Mouse (Mus musculus): ENCODE measurements at regions not wholly inside any gene's neighbourhood (a gene's known extent, or its start where the extent isn't known, plus 50 kb on each side); places are given as distances from the start of the nearest gene placed in this dataset.

DNA sequence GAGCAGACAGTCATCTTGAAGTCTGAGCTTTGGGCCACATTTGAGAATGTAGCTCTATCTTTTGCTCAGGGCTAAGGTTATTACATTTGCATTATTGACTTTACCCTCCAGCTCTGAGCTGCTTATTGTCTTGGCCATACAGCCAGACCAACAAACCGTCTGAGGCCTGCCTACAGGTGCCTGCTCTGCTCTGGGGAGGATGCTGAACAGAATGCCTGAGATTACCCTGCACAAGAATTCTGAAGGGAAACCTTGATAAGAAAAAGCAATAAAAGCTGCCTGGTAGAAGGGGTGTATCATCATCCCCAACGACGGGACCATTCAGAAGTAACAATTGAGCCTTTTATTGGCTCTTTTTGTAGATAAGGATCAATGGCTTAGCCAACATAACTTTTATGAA, 119.9 kb downstream of the 1700020N01Rik start:
- Histone ChIP-seq H3ac (ENCODE audit: control insufficient read depth, insufficient read length) (no peak overlapping the region), H3K79me2 (ENCODE audit: control insufficient read depth, insufficient read depth) (no peaks in the 10 kb centered on the region), H3K4me2 (ENCODE audit: low read depth) (no peak overlapping the region), H3K4me3 (no peak overlapping the region), H3K36me3 (ENCODE audit: control insufficient read depth, insufficient read depth) (no peaks in the 10 kb centered on the region), H3K27me3 (ENCODE audit: control insufficient read depth, insufficient read depth, insufficient read length) (no peaks in the 10 kb centered on the region)
- no peak for TF ChIP-seq MYOD1 (IDR thresholded peaks at IDR 0.05; ENCODE audit: control insufficient read depth in 1 of 3, insufficient read length in 2 of 3, low read depth in 2 of 3)
- no peak for TF ChIP-seq TCF12 (IDR thresholded peaks at IDR 0.05; ENCODE audit: insufficient read depth, poor library complexity, severe bottlenecking)
- TF ChIP-seq TCF3 (IDR thresholded peaks at IDR 0.05; ENCODE audit: insufficient read length, low read depth): no peak

DNA sequence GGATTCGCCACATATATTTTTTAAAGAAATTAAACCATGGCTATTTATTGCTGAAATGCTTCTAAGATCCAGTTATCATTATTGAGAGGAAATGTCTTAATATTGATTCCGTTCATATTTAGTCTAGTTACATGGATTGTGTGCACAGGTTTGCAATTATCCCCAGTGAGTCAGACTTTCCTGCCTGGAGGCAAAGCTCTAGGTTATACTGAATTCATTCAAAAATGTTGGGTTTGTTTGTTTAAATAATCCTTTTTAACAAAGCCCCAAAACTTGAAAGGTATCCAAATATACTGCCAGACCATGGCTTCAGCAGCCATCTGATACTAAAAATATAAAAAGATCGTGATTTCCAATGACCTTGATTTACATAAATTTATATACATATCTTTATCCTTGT, 122.5 kb downstream of the 1700020N01Rik start:
- Histone ChIP-seq H3K4me2 (ENCODE audit: low read depth) (no peak overlapping the region), H3K36me3 (ENCODE audit: control insufficient read depth, insufficient read depth) (no peaks in the 10 kb centered on the region), H3K4me3 (no peak overlapping the region), H3ac (ENCODE audit: control insufficient read depth, insufficient read length) (no peak overlapping the region), H3K27me3 (ENCODE audit: control insufficient read depth, insufficient read depth, insufficient read length) (no peaks in the 10 kb centered on the region), H3K79me2 (ENCODE audit: control insufficient read depth, insufficient read depth) (no peaks in the 10 kb centered on the region)
- TF ChIP-seq POLR2AphosphoS2 (IDR thresholded peaks at IDR 0.05; ENCODE audit: insufficient read length, low read depth) (no peak), USF1 (IDR thresholded peaks at IDR 0.05; ENCODE audit: low read depth) (no peak), SRF (IDR thresholded peaks at IDR 0.05; ENCODE audit: control insufficient read depth, insufficient read length, low read depth) (no peak), TCF3 (IDR thresholded peaks at IDR 0.05; ENCODE audit: insufficient read length, low read depth) (no peak), E2F4 (IDR thresholded peaks at IDR 0.05; ENCODE audit: insufficient read depth) (no peak), MYOD1 (IDR thresholded peaks at IDR 0.05; ENCODE audit: control insufficient read depth in 1 of 3, insufficient read length in 2 of 3, low read depth in 2 of 3) (no peak), CEBPB (IDR thresholded peaks at IDR 0.05; ENCODE audit: insufficient read depth, poor library complexity, severe bottlenecking) (no peak), TCF12 (IDR thresholded peaks at IDR 0.05; ENCODE audit: insufficient read depth, poor library complexity, severe bottlenecking) (no peak), REST (IDR thresholded peaks at IDR 0.05; ENCODE audit: insufficient read depth, insufficient read length) (no peak), MYOG (IDR thresholded peaks at IDR 0.05; ENCODE audit: control insufficient read depth in 1 of 3, insufficient read depth in 1 of 3, insufficient read length in 2 of 3, low read depth in 2 of 3) (no peak), MAX (IDR thresholded peaks at IDR 0.05; ENCODE audit: low read depth) (no peak), POLR2A (IDR thresholded peaks at IDR 0.05; ENCODE audit: insufficient read length, low read depth) (no peak)

DNA sequence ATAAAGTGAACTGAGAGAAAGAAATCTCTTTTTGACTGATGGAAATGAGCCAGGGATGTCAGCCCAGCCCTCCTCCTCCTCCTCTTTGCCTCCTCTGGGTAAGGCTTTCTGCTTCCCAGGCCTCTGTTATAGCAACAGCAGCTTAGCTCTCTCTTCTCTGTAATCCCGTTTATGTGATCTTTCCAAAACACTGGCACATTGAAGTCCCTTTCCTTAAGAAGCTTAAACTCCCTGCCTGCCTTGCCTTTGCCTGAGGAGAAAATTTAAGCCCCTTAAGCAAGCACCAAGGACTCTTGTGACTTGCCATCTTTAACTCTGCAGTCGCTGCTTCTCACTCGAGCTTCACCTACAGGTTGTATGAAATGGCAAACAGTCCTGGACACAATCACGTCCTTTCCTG, 125.2 kb downstream of the 1700020N01Rik start:
- Histone ChIP-seq H3K36me3 (ENCODE audit: control insufficient read depth, insufficient read depth) (no peaks in the 10 kb centered on the region), H3K79me2 (ENCODE audit: control insufficient read depth, insufficient read depth) (no peaks in the 10 kb centered on the region), H3ac (ENCODE audit: control insufficient read depth, insufficient read length) (no peak overlapping the region), H3K27me3 (ENCODE audit: control insufficient read depth, insufficient read depth, insufficient read length) (no peaks in the 10 kb centered on the region), H3K4me3 (no peak overlapping the region), H3K4me2 (ENCODE audit: low read depth) (no peak overlapping the region)
- TF ChIP-seq POLR2AphosphoS2 (IDR thresholded peaks at IDR 0.05; ENCODE audit: insufficient read length, low read depth): no peak
- TF ChIP-seq REST (IDR thresholded peaks at IDR 0.05; ENCODE audit: insufficient read depth, insufficient read length): no peak
- TF ChIP-seq E2F4 (IDR thresholded peaks at IDR 0.05; ENCODE audit: insufficient read depth): no peak
- no peak for TF ChIP-seq SRF (IDR thresholded peaks at IDR 0.05; ENCODE audit: control insufficient read depth, insufficient read length, low read depth)
- TF ChIP-seq USF1 (IDR thresholded peaks at IDR 0.05; ENCODE audit: low read depth): no peak
- no peak for TF ChIP-seq TCF3 (IDR thresholded peaks at IDR 0.05; ENCODE audit: insufficient read length, low read depth)
- TF ChIP-seq TCF12 (IDR thresholded peaks at IDR 0.05; ENCODE audit: insufficient read depth, poor library complexity, severe bottlenecking): no peak
- no peak for TF ChIP-seq MAX (IDR thresholded peaks at IDR 0.05; ENCODE audit: low read depth)
- TF ChIP-seq POLR2A (IDR thresholded peaks at IDR 0.05; ENCODE audit: insufficient read length, low read depth): no peak
- no peak for TF ChIP-seq MYOD1 (IDR thresholded peaks at IDR 0.05; ENCODE audit: control insufficient read depth in 1 of 3, insufficient read length in 2 of 3, low read depth in 2 of 3)
- TF ChIP-seq MYOG (IDR thresholded peaks at IDR 0.05; ENCODE audit: control insufficient read depth in 1 of 3, insufficient read depth in 1 of 3, insufficient read length in 2 of 3, low read depth in 2 of 3): no peak
- TF ChIP-seq CEBPB (IDR thresholded peaks at IDR 0.05; ENCODE audit: insufficient read depth, poor library complexity, severe bottlenecking): no peak

DNA sequence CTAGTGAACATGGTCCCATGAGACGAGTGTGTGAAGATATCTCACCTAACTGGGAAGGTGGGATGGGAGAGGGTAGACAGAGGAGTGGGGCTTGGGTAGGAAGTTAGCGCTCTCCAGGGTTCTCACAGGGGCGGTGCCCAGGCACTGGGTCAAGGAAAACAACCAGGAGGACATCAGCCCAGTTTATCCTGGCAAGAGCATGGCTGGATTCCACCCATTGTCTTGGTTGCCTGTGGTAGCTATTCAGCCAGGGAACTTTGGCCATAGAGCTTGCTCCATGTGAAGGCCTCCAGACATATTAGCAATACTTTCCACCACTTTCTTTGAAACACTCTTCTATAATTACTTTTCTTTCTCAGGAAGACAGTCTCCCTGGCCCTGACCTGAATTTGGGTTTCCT, 131.4 kb downstream of the 1700020N01Rik start:
- Histone ChIP-seq H3K4me2 (ENCODE audit: low read depth) (no peak overlapping the region), H3ac (ENCODE audit: control insufficient read depth, insufficient read length) (no peak overlapping the region), H3K4me3 (no peak overlapping the region), H3K36me3 (ENCODE audit: control insufficient read depth, insufficient read depth) (no peaks in the 10 kb centered on the region), H3K79me2 (ENCODE audit: control insufficient read depth, insufficient read depth) (no peaks in the 10 kb centered on the region), H3K27me3 (ENCODE audit: control insufficient read depth, insufficient read depth, insufficient read length) (no peaks in the 10 kb centered on the region)
- TF ChIP-seq SRF (IDR thresholded peaks at IDR 0.05; ENCODE audit: control insufficient read depth, insufficient read length, low read depth): no peak
- no peak for TF ChIP-seq E2F4 (IDR thresholded peaks at IDR 0.05; ENCODE audit: insufficient read depth)
- TF ChIP-seq TCF3 (IDR thresholded peaks at IDR 0.05; ENCODE audit: insufficient read length, low read depth): no peak
- TF ChIP-seq TCF12 (IDR thresholded peaks at IDR 0.05; ENCODE audit: insufficient read depth, poor library complexity, severe bottlenecking): no peak
- TF ChIP-seq MAX (IDR thresholded peaks at IDR 0.05; ENCODE audit: low read depth): no peak
- TF ChIP-seq REST (IDR thresholded peaks at IDR 0.05; ENCODE audit: insufficient read depth, insufficient read length): no peak
- no peak for TF ChIP-seq POLR2A (IDR thresholded peaks at IDR 0.05; ENCODE audit: insufficient read length, low read depth)
- no peak for TF ChIP-seq MYOG (IDR thresholded peaks at IDR 0.05; ENCODE audit: control insufficient read depth in 1 of 3, insufficient read depth in 1 of 3, insufficient read length in 2 of 3, low read depth in 2 of 3)
- TF ChIP-seq MYOD1 (IDR thresholded peaks at IDR 0.05; ENCODE audit: control insufficient read depth in 1 of 3, insufficient read length in 2 of 3, low read depth in 2 of 3): no peak
- no peak for TF ChIP-seq POLR2AphosphoS2 (IDR thresholded peaks at IDR 0.05; ENCODE audit: insufficient read length, low read depth)
- no peak for TF ChIP-seq USF1 (IDR thresholded peaks at IDR 0.05; ENCODE audit: low read depth)
- no peak for TF ChIP-seq CEBPB (IDR thresholded peaks at IDR 0.05; ENCODE audit: insufficient read depth, poor library complexity, severe bottlenecking)

DNA sequence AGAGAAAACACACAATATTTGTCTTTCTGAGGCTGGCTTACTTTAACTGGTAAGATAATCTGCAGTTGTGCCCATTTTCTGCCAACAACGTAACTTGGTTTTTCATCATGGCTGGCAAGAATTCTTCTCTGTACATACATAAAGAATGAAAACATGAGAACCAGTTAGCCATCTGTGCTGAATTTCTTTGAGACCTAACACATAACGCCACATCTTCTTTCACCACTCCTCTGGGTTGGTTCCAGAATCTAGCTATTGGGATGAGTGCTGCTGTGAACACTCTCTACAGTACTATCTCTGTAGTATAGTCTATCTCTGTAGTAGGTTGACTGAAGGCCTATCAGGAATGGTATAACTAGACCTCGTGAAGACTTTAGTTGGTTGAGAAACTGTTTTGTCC, 132.1 kb downstream of the 1700020N01Rik start:
- H3K79me2 ChIP-seq (ENCODE audit: control insufficient read depth, insufficient read depth): no peaks in the 10 kb centered on the region
- no peaks in the 10 kb centered on the region for H3K27me3 ChIP-seq (ENCODE audit: control insufficient read depth, insufficient read depth, insufficient read length)
- H3K4me2 ChIP-seq (ENCODE audit: low read depth): no peak overlapping the region

More for the DNA sequence above, 132.1 kb downstream of the 1700020N01Rik start:
- Histone ChIP-seq H3ac (ENCODE audit: control insufficient read depth, insufficient read length) (no peak overlapping the region), H3K4me3 (no peak overlapping the region), H3K36me3 (ENCODE audit: control insufficient read depth, insufficient read depth) (no peaks in the 10 kb centered on the region)
- no peak for TF ChIP-seq E2F4 (IDR thresholded peaks at IDR 0.05; ENCODE audit: insufficient read depth)
- TF ChIP-seq MYOG (IDR thresholded peaks at IDR 0.05; ENCODE audit: control insufficient read depth in 1 of 3, insufficient read depth in 1 of 3, insufficient read length in 2 of 3, low read depth in 2 of 3): no peak
- TF ChIP-seq TCF3 (IDR thresholded peaks at IDR 0.05; ENCODE audit: insufficient read length, low read depth): no peak
- no peak for TF ChIP-seq POLR2AphosphoS2 (IDR thresholded peaks at IDR 0.05; ENCODE audit: insufficient read length, low read depth)
